25 mouse cellular contexts compared by ENCODE assay signal in the genomic region with DNA sequence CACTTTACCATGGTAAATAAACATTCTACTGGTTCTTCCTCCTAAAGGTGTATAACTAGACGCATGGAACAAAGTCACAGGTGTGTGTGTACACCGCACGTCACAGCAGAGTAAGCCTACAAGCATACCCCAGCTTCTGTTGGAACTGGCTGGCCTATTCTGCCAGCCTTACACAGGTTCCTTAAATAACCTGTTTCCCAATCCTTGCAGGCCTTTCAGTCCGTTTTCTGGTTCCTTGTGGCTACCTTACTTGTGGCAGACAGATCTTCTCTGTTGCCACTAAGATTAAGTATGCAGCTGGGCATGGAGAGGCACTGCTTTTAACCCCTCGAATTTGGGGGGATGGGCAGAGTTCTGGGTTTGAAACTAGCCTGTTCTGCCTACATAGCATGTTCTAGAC.
"Had no signal": no experiment of that assay in that cellular context is flagged by ENCODE, and none has a peak within 500 bp of the region (broad histone marks: within the 10 kb centered on the region; RNA-seq: fewer than 3 reads in every experiment).

No protein-coding gene starts in this region.

- H3K4me2 ChIP-seq: heart, embryonic 12.5 days; hindbrain, embryonic 12.5 days; hindbrain, embryonic 14.5 days; intestine, embryonic 15.5 days; kidney, embryonic 15.5 days; limb, embryonic 13.5 days; limb, embryonic 15.5 days had no signal

- ATAC-seq: forebrain, embryonic 16.5 days; hindbrain, embryonic 16.5 days; inflammation-experienced regulatory T-cells, adult 6 months; intestine, embryonic 15.5 days had no signal

- DNase-seq: gastrocnemius, postnatal 14 days; gastrocnemius, postnatal 36 days; heart, adult 18-20 months; heart, postnatal 10 days; heart, postnatal 4 days; kidney, adult 2 months; kidney, adult 9 months; kidney, postnatal 14 days; kidney, postnatal 36 days; layer of hippocampus, adult 9-11 months; layer of hippocampus, postnatal 36 days; left cerebral cortex, postnatal 4 days had no signal

- H3K27ac ChIP-seq: heart, embryonic 10.5 days; hindbrain, embryonic 10.5 days; hindbrain, embryonic 12.5 days; hindbrain, embryonic 14.5 days; intestine, embryonic 15.5 days; kidney, embryonic 15.5 days; kidney, postnatal 0 days; limb, embryonic 13.5 days; limb, embryonic 15.5 days had no signal

- H3K27me3 ChIP-seq: heart, embryonic 12.5 days; hindbrain, embryonic 12.5 days; intestine, embryonic 15.5 days; kidney, embryonic 15.5 days; limb, embryonic 13.5 days; limb, embryonic 15.5 days had no signal

- H3K9ac ChIP-seq: heart, embryonic 12.5 days; hindbrain, embryonic 12.5 days; hindbrain, embryonic 14.5 days; intestine, embryonic 15.5 days; kidney, embryonic 15.5 days; limb, embryonic 13.5 days; limb, embryonic 15.5 days had no signal

- H3K9me3 ChIP-seq: heart, embryonic 10.5 days; heart, embryonic 12.5 days; hindbrain, embryonic 10.5 days; hindbrain, embryonic 12.5 days; intestine, embryonic 15.5 days; kidney, embryonic 15.5 days; limb, embryonic 13.5 days; limb, embryonic 15.5 days had no signal

- H3K36me3 ChIP-seq: heart, embryonic 12.5 days had no signal

- H3K4me3 ChIP-seq: heart, embryonic 10.5 days; heart, embryonic 12.5 days; hindbrain, embryonic 10.5 days; hindbrain, embryonic 12.5 days; intestine, embryonic 15.5 days; kidney, embryonic 15.5 days; limb, embryonic 13.5 days; limb, embryonic 15.5 days had no signal
